In genomic region chr14:118868102-118868724, GRCm38 (mm10) we compare ENCODE assay signal across 17 mouse cellular contexts. TPM values are rescaled to one million over a fixed set of nuclear protein-coding genes. Genes with fewer than 3 reads are reported as not detected.
DNase-seq lines count a peak whose midpoint lies in the region; ATAC-seq lines count a peak whose summit lies in the region.
"Had no signal": no experiment of that assay in that cellular context is flagged by ENCODE, and none has a peak within 500 bp of the region (broad histone marks: within the 10 kb centered on the region; RNA-seq: fewer than 3 reads in every experiment).

No protein-coding gene starts in this region.

- ATAC-seq in frontal cortex, adult (ENCODE audit: low TSS enrichment): peak; percentile 41
- ATAC-seq: activated CD4-positive, CD25-positive, alpha-beta regulatory T cell, adult 4 months; Patski had no signal

- no peak for DNase-seq in frontal cortex, adult 2 months (ENCODE audit: extremely low spot score in 1 of 2, low spot score in 1 of 2)
- peak; percentile 21 to 55 for DNase-seq in layer of hippocampus, postnatal 14 days (ENCODE audit: low spot score in 2 of 2)
- DNase-seq in layer of hippocampus, adult 9-10 months (ENCODE audit: low spot score): no peak
- DNase-seq in right cerebral cortex, postnatal 4 days: peak; percentile 54
- no peak for DNase-seq in right cerebral cortex, adult 18-20 months
- DNase-seq in urinary bladder, postnatal 14 days (ENCODE audit: low spot score): no peak
- DNase-seq: adrenal gland, postnatal 14 days; cerebellum, adult 9-10 months; embryo, embryonic 11 days; heart, adult 2 months; kidney, adult 18-20 months; kidney, postnatal 25 days; lung, adult 2 months; lung, postnatal 36 days had no signal

RNA-seq across cellular contexts. Expression of gene Dzip1, which starts 57.0 kb away (rescaled TPM):
- polyA plus RNA-seq in frontal cortex, adult 2 months (2012; rRNA removed): 112 and 121 TPM in 2 replicates
- total RNA-seq in layer of hippocampus, postnatal 14 days (2021): 100 to 1,000 TPM in 1 of 2 experiments, 10 to 100 TPM in 1; 92.5 to 103 TPM

Comparison
In these comparisons a context has a peak if more than half of its experiments do, and no peak if none do; other contexts are left out.
1. DNase-seq: peak in layer of hippocampus, postnatal 14 days (2 of 2) and right cerebral cortex, postnatal 4 days (single experiment); none in frontal cortex, adult 2 months (0 of 2), layer of hippocampus, adult 9-10 months (single experiment), right cerebral cortex, adult 18-20 months (single experiment) and urinary bladder, postnatal 14 days (single experiment).